Mouse (Mus musculus) thymus, postnatal 36 days (tissue): Measurements from ENCODE around the gene Crk.
A peak's percentile ranks its signal among the peaks of the same experiment; 100 is the strongest.

Experiments used
- DNase-seq, 2 experiments: peaks; one replicate each; pipeline ENCODE4 v3.0.0; 2022; ENCODE audit warnings: mixed read lengths in 2 of 2

Gene Crk

DNA sequence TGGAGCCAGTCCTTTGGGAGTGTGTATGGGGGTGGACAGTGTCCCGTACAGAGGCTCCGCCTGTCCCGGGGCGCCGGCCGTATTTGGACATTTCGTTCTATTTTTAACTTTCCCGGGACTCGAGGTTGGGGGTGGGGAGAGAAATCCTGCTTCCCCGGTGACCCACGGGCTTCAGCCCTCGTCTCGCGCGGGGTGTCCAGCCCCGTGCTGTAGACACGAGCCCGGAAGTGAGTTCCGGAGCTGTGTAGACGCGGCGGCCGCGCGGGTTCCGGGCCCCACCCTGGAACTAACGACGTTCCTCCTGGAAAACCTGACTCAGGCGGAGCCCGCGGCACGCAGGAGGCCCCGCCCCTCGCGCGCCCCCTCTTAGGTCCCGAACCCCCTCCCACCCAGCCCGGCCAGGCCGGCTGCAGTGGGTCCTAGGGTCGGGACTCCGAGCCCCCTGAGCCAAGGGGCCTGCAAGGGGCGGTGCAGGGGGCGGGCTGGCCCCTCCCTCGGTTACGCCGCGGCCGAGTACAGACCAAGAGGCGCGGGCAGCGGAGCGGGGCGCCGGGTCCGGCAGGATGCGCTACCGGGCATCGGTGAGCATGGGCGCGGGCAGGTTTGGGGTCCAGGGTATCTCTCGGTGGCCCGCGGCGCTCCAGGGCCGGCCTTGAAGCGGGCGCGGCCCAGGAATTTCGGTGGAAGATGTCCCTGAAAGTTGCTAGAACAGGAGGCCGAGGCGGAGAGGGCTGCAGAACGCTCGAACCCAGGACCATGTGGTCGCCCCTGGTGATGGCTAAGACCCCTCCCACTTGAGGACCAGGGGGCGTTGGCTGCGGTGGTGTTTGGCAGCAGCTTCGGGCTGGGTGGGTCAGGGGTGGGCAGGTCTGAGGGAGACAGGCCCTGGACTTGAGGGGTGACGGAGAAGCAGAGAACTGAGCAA is 23.2 kb upstream of the Crk start:
- DNase-seq = peak; percentile 66 to 77

DNA sequence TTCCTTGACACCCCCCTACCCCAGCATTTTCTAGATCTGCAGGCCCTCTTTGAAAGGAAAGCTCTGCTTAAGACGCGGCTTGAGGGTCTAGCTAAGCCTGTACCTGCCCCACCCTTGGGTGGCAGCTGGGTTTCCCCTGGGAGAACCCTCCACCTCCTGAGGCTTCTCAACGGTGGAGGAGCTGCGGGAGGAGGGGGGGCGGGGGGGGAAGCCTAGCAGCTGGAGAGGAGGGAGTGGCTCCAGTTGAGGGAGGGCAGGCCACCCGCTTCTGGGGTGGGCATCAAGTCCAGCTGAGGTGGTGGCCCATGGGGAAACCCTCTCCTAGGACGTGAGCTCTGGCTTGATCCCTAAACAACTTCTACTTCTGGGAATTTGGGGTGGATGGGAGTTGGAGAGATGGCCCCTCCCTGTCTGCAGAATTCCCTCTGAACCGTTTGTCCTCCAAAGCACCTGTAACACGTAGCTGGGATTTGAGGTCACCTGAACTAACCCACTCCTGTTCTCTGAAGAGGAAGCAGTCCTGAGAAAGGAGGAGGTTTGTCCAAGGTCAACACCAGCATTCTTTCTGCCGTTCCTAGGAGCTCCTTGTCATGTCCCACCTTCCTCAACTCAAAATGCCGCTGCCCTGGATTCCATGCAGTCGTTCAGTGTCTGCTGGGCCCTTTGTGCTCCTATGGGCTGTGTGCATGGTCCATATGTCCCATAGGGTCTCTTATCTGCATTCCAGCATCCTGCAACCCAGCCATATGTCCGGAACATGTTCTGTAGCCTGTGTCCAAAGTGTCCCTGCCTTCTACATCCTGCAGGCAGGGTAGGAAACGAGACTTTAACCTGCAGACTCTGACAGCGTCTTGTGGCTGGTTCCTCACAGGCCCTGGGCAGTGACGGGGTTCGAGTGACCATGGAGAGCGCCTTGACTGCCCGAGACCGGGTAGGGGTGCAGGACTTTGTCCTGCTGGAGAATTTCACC is 22.2 kb upstream of the Crk start:
- peak in 1 of 2 experiments; percentile 12 for DNase-seq

DNA sequence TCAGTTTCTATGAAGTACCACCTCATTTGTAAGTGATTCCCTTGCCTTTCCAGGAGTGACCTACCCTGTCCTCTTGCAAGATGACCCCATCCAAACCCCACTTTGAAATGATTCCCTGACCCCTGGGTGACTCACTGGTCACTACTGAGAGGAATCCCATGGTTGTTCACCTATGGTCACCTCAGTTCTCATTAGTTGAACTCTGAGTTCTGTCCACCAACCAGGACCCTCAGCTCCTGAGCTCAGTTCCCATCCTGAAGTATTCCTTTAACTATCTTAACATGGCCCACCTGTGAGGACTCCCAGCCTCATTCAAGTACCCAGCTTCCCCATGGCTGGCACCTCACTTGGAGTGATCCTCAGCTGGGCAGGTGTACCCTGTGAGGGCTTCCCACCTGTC is 21.2 kb upstream of the Crk start:
- no peak for DNase-seq

DNA sequence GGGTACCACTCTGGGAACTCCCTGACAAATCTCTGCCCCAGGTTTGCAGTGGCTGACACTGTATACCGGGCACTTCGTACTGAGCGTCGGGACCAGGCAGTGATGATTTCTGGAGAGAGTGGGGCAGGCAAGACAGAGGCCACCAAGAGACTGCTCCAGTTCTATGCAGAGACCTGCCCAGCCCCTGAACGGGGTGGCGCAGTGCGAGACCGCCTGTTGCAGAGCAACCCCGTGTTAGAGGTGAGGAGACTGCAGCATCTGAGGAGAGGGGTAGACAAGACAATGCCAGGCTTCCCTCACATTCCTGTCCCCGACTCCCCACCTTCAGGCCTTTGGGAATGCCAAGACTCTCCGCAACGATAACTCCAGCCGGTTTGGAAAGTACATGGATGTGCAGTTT is 20.7 kb upstream of the Crk start:
- DNase-seq = no peak

DNA sequence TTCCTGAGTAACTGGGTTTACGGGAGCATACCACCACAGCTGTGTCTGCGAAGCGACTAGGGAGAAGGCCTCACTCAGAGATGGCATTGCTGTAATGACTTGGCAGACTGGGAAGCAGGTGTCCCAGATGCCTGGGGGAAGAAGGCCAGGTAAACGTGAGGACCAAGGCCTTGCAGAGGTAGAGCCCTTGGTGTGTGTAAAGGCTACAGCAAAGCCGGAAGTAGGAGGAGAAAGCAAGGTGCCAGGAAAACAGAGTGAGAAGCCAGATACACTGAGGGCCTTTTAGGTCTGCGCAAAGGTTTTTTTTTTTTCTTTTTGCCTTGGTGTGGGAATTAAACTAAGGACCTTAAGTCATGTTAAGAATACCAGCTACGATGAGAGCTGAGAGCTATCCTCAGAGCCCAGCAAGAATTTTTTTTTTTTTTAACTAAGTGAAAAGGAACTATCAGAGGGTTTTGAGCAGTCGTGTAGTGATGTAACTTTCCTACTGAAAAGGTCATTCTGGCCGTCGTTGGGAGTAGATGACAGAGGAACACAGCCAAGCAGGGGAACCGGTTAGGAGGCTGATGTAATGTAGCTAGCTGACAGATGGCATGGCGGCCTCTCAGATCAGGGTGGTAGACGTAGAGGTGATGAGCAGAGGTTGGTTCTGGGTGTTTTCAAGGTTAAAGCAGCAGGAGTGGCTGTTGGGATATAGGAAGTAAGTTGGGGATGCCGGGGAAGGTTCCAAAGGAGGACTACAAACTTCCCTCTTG is 19.9 kb upstream of the Crk start:
- DNase-seq = no peak

DNA sequence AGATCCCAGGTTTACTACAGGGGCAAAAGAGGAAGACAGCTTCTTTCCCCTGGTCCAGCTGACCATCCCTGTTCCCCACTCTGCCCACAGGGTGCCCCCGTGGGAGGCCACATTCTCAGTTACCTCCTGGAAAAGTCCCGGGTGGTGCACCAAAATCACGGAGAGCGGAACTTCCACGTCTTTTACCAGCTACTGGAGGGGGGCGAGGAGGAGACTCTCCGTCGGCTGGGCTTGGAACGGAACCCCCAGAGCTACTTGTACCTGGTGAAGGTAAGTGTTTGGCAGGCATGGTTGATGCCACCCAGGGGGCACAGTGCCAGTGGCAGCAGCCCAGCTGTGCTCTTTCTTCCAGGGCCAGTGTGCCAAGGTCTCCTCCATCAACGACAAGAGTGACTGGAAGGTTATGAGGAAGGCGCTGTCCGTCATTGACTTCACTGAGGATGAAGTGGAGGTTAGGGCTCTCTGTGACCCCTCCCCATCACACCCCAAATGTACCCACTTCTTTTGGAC is 18.9 kb upstream of the Crk start:
- DNase-seq = no peak

DNA sequence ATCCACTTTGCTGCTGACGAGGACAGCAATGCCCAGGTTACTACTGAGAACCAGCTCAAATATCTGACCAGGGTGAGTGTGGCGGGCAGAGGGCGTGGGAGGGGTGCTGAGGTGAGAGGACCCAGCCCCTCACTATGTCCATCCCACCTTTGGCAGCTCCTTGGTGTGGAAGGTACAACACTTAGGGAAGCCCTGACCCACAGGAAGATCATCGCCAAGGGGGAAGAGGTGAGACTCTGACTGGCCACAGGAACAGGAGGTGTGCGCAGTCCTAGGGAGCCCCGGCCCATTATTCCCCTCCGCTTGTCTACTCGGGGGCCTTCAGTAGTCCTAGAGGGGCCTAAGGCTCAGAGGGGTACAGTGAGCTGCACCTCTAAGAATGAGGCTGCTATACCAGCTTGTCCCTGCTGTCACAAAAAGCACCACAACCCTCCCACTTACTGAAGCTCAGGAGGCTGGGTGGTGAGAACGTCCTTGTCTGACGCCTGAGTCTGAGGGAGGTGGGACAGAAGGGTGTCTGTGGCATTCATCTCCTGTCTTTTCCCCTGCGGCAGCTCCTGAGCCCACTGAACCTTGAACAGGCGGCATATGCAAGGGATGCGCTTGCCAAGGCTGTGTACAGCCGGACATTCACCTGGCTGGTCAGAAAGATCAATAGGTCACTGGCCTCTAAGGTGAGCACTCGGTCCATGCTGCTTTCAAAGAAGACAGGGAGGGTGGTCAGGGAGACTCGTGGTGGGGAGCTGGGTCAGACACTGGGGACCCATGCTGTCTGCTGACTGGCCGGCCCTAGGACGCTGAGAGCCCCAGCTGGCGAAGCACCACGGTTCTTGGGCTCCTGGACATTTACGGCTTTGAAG is 17.9 kb upstream of the Crk start:
- no peak for DNase-seq

DNA sequence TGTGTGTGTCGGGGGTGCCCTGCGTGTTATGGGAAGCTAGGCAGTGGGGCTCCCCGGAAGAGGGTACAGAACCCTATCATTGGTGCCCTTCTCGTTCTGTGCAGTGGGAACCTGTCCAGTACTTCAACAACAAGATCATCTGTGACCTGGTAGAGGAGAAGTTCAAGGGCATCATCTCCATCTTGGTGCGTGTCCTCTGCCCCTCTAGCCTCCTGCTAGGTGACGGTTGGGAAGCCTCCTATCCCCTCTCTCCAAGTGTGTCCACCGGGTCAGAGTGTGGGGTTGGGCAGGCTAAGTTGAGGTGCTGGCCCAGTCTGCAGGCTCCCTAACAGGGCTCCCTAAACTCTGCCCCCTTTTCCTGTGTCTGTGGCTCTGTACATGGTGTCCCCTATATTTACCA is 16.9 kb upstream of the Crk start:
- no peak for DNase-seq

DNA sequence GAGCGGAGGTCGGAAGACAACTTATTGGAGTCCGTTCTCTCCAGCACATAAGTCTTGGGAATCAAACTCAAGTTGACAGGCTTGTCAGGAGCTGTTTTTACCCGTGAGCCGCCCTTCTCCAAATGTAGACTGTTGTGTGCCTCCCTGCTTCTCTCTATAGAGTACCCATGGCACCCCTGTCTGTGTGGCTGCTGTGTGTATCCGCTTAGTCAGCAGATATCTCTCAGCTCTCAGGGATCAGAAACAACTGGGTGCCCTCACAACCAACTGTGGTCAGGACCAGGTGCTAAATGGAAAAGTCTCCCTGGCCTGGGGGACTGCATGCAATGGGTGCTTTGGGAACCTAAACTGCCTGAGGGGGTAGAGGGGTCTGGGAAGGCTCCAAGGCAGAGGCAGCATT is 12.8 kb upstream of the Crk start:
- DNase-seq = no peak

DNA sequence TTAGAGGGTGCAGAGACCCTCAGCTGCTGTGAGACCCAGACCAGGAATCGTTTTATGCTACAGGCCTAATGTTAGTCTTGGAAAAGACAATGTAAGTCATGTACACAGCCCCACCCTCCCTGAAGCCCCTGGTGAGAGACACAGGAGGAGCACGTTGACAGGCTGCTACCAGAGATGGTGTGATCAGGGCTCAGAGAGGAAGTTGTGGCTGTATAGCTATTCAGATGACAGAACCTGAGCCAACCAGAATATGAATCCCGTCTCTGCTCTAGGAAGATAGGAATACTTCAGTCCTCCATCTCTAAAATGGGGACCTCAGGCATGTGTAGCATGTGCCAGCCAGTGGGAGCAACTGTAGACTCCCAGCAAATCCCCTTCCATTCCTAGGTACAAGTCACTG is 10.4 kb upstream of the Crk start:
- DNase-seq = no peak

DNA sequence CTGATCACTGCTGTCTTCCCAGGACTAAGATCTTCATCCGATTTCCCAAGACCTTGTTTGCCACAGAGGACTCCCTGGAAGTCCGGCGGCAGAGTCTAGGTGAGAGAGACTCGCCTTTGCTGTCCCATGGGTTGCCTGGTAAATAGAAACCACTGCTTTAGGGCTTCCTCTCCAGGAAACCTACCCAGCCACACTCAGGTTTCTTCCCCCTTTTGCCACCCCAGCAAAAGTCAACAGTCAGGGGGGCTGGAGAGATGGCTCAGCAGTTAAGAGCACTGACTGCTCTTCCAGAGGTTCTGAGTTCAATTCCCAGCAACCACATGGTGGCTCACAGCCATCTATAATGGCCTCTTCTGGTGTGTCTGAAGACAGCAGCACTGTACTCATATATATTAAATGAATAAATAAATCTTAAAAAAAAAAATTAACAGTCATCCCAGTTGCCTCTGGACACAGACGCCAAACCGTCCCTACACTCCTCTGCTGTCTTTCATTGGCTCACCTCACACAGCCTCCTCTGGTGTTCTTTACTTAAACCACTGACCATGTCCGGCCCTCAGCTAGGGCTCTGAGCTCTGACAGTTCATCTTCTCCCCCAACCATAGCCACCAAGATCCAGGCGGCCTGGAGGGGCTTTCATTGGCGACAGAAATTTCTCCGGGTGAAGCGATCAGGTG is 9.7 kb upstream of the Crk start:
- DNase-seq = no peak

DNA sequence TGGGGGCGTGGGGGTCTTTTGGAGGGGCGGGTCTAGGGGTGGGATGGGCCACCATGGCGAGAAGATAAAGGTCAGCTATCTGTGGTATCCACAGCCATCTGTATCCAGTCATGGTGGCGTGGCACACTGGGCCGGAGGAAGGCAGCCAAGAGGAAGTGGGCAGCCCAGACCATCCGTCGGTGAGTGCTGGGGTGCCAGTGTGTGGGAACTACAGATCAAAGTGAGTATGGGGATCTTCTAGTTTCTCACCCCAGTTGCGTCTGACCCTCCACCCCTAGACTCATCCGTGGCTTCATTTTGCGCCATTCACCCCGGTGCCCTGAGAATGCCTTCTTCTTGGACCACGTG is 9.2 kb upstream of the Crk start:
- no peak for DNase-seq

DNA sequence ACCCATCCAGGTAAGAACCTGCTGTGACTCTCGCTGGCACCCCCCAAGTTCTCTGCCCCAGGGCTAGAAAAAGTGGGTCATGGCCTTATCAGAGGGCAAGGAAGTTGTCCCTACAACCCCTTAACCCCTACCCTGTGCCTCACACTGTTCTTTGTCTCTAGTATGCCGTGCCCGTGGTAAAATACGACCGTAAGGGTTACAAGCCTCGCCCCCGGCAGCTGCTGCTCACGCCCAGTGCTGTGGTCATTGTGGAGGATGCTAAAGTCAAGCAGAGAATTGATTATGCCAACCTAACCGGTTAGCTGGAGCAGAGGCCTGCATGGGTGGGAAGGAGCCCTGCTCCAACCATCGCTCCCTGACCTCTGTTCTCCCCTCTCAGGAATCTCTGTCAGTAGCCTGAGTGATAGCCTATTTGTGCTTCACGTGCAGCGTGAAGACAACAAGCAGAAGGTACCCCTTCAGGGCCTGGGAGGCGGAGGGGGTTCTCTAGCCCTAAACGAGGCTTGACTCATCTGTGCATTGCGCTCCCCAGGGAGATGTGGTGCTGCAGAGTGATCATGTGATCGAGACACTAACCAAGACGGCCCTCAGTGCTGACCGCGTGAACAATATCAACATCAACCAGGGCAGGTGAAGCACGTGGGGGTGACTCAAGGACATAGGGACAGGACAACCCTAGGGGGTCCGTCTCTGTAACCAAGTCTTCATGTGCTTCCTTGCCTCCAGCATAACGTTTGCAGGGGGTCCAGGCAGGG is 7.5 kb upstream of the Crk start:
- DNase-seq = no peak

DNA sequence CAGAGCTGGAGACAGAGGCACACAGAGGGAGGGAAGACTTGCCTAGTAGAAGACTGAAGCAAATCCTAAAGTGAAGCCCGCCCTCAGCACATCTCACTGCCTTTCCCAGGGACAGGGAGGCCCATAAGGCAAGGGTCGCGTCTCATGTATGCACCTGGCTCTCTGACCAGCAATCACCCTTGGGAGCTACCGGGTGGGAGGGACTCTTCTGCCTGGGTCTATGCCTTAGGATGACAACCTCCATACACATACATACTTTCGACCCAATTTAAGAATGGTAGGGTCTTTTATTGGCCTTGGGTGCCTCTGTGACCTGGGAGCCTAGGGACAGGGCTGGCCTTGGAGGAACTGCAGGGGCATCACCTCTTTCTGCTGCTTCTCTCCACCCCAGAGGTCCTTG is 5.6 kb upstream of the Crk start:
- DNase-seq = no peak

DNA sequence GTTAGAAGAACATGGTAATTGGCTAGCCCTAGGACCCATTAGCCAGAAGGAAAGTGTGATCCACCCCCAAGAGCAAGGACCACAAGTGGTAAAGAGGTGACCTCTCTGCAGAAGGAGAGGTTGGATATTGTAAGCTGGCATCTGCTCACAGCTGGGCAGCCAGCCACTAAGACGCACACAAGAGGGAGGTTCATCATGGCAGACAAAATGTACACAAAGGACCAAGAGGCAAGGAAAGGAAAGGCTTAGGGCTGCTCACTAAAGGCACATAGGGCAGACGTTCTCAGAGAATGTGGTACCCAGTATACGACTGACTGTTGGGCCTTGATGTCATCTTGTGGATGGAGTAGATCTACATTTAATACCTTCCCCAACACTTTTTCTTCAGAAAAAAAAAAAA is 4.2 kb upstream of the Crk start:
- no peak for DNase-seq

DNA sequence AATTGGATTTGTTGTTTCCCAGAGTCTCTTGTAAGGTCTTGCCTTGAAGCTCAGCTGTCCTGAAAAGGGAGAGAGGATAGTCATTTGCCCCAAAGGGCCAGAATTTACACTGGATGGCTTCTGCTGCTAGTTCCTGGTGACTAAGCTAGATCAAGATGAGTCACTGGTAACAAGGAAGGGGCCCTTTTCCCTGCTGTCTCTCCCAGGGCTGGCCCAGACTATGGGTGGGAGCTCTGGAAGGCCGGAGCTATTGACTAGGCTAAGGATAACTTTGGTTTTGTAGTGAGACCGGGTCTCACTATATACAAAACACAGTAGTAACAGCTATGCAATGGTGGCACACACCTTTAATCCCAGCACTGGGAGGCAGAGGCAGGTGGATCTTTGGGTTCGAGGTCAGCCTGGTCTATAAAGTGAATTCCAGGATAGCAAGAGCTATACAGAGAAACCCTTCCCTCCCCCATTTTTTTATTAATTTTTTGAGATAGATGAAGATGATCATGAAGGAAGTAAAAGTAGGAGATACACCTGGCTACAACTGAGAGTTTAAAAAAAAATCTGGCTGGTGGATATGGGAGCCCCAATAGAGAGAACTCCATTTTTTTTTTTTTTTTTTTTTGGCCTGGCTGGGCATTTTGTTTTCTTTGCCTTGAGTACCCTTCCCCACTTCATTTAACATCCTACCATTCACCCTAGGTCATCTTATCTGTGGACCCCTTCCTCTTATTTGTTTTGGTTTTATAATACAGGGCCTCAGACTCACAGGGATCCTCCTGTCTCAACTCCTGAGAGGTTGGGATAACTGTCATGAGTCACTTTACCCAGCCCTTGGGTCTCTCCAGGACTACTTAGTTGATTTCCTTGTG is 945 bp upstream of the Crk start:
- no peak for DNase-seq

DNA sequence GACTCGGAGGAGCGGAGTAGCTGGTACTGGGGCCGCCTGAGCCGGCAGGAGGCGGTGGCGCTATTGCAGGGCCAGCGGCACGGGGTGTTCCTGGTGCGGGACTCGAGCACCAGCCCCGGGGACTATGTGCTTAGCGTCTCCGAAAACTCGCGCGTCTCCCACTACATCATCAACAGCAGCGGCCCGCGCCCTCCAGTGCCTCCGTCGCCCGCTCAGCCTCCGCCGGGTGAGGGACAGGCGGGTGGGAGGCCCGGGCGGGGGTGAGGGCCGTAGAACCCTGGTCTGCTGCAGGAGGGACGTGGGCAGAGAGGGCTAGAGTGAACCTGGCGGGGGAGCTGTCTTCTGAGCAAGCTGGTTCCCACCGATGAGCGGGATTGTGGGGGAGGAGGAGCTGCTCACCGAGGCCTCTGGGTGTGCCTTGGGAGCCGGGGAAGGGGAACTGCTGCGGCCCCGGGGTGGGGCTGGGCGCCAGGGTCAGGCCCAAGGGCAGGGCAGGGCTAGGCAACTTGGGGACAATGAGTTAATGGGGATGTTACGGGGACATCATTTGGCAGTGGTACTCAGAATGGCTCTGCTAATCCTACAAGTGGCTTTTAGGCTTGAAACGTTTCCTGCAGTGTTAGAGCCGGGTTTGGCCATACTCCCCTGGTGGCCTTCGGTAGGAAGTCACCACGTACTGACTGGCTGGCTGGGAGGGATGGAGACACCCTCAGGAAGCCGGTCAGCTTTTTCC is 546 bp downstream of the Crk start:
- no peak for DNase-seq

DNA sequence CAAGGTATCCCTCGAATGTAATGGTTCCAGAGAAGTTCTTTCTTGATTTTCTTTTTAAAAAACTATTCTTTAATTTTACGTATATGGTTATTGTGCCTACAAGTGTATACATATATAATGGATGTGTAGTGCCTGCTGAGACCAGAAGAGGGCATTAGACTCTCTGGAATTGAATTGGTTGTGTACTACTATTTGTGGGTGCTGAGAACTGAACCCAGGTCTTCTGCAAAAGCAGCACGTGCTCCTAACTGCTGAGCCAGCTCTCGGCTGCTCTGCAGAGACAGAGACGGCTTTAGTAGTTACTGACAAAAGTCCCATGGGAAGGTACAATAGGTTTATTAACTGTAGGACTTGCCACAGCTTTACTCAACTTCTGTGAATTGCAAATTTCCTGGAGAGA is 5.4 kb downstream of the Crk start:
- DNase-seq = no peak

DNA sequence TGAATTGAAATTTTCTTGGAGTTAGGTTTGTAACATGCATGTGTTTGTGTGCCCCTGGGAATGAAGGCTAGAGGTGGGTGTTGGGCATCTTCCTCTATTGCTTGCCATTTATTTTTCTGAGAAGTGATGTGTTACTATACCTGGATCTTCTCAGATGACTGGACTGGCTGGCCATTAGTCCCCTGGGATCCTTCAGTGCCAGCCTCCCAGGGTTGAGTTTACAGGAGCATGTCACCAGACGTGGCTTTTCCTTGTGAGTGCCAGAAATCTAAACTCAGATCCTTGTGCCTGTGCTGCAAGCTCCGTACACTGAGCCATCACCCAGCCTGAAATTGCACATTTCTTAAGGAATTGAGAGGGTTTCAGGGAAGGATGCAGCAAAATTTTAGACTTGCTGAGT is 5.9 kb downstream of the Crk start:
- DNase-seq = no peak
